Mouse (Mus musculus) erythroblast, embryonic 14.5 days (primary cell): ENCODE data around the gene Fgfr2.

Experiments used
- GATA1 ChIP-seq: IDR thresholded peaks from 2 replicates; pipeline ENCODE4 v1.6.1; 2012; ENCODE audit warnings: low read length, inconsistent platforms, mixed read lengths
- TAL1 ChIP-seq: IDR thresholded peaks from 3 replicates; pipeline ENCODE4 v1.6.1; 2012; ENCODE audit warnings: low read length, inconsistent platforms, mixed read lengths

GRCm38 (mm10) chr7:132551351-132552126 lies 571.6 kb downstream of the Fgfr2 start:
- TF ChIP-seq GATA1 (no peak; the same call in 1 of the 2 replicates), TAL1 (no peak)
